Mouse (Mus musculus) splenic B cell, adult 2 months (primary cell): ENCODE data around the gene Wwox.

Experiments
- DNase-seq: peaks from one replicate; pipeline ENCODE4 v3.0.0-alpha.2; 2011; ENCODE audit warnings: low read depth, low spot score
- H3K27me3 ChIP-seq: 2 replicates; pipeline ENCODE4 v1.6.1; 2012; ENCODE audit warnings: mild to moderate bottlenecking, low read length, moderate library complexity, mixed read lengths; ENCODE audit not compliant: control insufficient read depth, poor library complexity, insufficient read depth, severe bottlenecking
- H3K36me3 ChIP-seq: 2 replicates; pipeline ENCODE4 v1.6.1; 2012; ENCODE audit warnings: mild to moderate bottlenecking, low read length, moderate library complexity, mixed read lengths; ENCODE audit not compliant: control insufficient read depth, poor library complexity, insufficient read depth, severe bottlenecking

Wwox gene

DNA sequence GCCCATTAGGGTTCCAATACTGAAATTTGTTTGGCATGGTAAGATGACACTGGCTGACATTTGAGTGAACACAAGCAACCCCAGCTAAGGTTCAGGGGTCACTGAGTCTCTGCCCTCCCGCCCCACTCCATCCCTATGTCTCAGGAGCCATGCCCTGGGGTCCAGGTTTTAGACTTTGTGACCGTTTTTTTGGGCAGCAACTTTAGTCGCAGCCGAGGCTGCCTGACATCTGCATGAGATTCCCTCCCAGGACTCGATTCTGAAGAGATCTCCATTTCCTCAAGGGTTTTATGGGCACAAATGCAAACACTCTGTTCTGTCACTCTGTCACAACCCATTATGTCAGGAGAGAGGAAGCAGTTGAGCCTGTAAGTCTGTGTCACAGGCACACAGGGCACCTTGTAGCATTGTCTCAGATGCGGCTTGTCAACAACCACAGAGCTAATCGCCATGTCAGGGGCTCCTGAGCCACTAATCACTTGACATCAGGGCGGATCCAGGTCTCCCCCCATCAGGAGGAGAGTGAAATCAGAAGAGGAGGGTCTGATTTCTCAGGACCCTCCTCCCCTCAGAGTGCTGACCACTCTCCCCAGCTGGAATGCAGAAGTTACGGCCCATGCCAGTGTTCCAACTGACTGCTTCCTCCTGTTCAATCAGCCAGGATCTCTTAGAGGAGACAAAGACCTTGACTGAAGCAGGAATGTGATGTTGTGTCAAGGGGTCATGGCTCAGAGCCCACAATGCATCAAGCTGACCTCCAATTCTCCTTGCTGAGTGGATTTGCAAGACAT lies 704.3 kb downstream of the Wwox start:
- no peaks in the 10 kb centered on the region for H3K36me3 ChIP-seq
- no peaks in the 10 kb centered on the region for H3K27me3 ChIP-seq
- no peak for DNase-seq

DNA sequence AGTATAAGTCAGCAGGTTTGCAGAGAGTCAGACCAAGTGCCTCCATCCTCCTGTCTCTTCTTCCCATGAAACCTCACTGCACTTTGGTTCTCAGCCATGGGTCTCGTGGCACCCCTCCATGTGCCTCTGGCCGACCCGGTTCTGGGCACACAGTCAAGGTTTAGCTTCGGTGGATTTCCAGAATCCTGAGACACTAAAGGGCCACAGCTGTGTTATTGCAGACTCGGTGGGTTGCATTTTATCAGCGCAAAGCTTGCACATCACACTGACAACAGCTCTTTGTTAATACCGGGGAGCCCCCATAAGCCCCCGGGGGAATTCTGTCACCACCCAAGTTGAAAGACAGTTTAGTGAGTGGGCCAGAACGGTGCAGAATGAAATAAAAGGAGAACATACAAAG lies 707.6 kb downstream of the Wwox start:
- no peak for DNase-seq

DNA sequence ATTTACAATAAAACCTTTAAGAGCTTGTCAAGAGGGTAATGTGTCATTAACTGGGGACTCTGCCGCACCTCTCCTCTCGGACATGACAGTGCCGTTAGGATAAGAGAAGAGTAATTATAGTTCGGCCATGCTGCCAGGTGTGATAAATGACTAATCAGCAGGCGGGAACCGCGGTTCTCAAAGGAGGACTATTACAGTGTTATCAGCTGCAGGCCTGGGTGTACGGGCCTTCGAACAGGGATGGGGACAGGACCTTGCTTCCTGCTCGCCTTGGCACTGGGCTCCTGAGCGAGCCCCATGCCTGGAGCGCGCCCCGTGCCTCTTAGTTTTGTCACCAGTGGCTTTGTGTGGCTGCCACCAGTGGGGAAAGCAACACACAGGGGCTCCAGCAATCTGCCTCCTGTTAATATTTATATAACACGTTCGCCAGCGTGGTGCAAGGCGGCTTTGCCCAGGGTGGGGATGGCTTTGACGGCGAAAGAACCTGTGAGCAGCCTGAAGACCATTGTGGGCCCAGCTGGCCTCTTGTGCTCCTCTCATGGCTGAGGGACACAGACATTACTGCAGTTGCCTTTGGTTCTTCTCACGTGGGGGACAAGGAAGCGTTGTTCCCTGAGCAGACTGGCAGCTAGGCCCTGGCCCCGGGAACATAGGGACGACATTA lies 711.1 kb downstream of the Wwox start:
- Histone ChIP-seq H3K36me3 (no peaks in the 10 kb centered on the region), H3K27me3 (no peaks in the 10 kb centered on the region; the same call in 1 of the 2 replicates)
- no peak for DNase-seq

More for the DNA sequence above, 707.6 kb downstream of the Wwox start:
- H3K36me3 ChIP-seq = no peaks in the 10 kb centered on the region
- no peaks in the 10 kb centered on the region for H3K27me3 ChIP-seq

DNA sequence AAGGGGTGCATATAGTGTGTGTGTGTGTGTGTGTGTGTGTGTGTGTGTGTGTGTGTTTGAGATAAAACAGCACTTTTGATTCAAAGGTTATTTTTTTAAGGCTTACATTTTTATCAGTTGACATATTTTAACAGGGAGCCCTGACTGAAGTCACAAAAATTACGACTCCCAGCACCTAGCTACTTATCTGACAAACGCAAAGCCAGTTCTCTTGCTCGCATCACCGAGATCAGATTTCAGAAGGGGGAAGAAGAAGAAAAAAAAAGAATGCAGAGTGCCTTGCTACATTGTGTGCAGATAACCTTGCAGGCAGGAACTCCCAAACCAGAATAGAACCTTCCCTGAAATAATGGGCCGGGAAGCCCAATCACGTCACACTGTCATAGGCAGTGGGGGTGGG lies 712.0 kb downstream of the Wwox start:
- DNase-seq = no peak
- no peaks in the 10 kb centered on the region for H3K36me3 ChIP-seq

DNA sequence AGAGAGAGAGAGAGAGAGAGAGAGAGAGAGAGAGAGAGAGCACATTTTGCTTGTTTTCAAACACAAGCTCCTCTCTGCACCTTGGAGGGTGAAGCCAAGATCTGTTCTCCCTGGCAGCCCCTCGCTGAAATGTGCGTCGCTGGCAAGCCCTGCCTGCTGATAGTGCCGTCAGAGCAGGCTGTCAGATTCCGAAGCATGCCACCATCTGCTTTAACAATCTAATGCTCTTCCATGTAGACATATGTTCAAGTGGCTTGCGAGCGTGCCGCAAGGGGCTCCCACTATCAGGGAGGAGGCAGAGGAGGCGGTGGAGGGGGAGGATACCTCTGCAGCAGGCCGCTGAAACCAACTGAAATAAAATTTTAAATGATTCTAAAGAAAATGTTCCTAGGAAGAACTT lies 714.6 kb downstream of the Wwox start:
- H3K36me3 ChIP-seq = no peaks in the 10 kb centered on the region
- DNase-seq = no peak

More for the DNA sequence above, 712.0 kb downstream of the Wwox start:
- H3K27me3 ChIP-seq = no peaks in the 10 kb centered on the region; the same call in 1 of the 2 replicates

DNA sequence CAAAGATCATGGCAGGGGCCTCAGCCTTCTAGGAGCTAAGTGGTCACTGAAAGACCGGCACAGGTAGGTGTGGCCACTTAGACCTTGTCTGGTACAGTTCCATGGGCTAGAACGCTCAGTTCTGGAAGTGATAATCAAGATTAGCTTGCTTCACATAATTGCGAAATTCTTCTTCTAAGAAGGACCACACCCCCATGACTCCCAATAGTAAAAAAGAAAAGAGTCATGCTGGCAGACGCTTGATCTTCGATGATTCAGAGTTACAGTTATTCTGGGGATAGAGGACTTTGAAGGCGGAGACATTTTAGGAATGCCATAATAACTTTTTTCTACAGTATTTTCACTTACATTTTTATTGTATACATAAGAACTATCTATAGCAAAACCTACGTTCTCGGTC lies 716.7 kb downstream of the Wwox start:
- no peak for DNase-seq
- Histone ChIP-seq H3K27me3 (no peaks in the 10 kb centered on the region; the same call in 1 of the 2 replicates), H3K36me3 (no peaks in the 10 kb centered on the region)

More for the DNA sequence above, 714.6 kb downstream of the Wwox start:
- no peaks in the 10 kb centered on the region; the same call in 1 of the 2 replicates for H3K27me3 ChIP-seq

DNA sequence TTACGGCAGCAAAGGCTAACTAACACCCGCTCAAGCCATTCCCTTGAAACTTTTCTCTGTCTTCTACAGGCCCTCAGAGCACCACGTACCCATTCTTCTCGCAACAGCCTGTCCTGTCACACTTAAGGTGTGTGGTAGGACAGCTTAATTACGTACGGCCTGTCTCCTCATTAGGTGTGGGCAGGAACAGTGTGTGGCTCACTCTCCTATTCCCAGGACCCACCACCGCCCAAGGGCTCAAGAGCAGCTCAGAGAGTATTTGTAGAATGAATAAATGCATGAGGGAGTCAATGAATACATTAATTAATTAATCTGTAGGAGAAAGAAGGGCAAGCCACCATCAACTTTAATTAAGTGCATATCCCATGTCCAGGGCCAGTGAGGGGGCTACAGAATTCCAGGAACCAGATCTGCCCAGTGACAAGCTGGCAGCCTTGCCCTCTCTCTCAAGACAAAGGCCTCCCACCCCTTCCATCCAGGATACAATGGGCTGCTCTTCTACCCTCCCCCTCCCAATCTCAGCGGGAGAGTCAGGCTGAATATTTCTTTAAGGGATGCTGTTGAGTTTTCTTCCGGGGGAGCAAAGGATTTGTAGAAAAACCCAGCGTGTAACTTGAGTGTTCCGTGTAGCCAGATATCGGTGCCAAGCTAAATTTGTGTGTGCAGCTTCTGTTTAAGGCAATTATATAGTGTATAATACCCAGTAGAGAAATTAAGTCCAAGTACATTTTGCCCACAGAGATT lies 718.7 kb downstream of the Wwox start:
- H3K27me3 ChIP-seq = no peaks in the 10 kb centered on the region; the same call in 1 of the 2 replicates
- DNase-seq = no peak
- no peaks in the 10 kb centered on the region for H3K36me3 ChIP-seq

DNA sequence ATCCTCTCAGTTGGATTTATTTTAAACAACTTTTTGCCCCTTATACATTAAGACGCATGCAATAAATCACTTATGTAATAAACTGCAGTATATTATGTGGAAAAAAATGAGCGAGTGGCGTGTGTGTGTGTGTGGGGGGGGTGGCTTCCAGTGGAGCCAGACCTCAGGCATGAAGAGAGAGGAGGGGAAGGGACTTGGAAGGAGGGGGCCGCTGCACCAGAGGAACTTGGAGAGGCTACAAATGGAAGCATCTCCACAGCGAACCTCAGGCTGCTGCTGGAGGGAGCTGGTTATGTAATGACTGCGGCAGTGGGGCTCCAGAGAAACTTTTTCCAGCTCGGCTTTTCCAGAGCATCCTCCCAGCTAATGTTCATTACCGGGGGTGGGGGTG lies 719.3 kb downstream of the Wwox start:
- no peaks in the 10 kb centered on the region; the same call in 1 of the 2 replicates for H3K27me3 ChIP-seq
- no peaks in the 10 kb centered on the region for H3K36me3 ChIP-seq
- no peak for DNase-seq

DNA sequence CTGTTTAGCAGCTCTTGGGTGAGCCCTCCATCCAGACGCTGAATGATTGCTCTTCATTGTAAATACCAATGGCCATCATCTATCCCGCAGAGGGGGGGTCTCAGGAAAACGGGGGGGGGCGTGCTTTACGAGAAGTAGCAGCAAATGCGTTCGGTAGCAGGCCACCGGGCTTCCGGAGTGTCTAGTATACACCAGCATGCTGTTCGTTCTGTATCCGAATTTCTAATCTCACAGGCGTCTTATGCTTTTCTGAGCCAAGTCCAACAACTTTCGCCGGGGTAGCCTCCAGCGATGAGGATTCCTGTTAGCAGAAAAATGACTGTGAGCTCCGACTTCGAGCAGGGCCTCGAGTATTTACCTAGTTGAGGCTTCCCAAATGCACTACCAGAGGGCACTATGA lies 719.8 kb downstream of the Wwox start:
- no peak for DNase-seq
- no peaks in the 10 kb centered on the region for H3K36me3 ChIP-seq
- no peaks in the 10 kb centered on the region; the same call in 1 of the 2 replicates for H3K27me3 ChIP-seq

DNA sequence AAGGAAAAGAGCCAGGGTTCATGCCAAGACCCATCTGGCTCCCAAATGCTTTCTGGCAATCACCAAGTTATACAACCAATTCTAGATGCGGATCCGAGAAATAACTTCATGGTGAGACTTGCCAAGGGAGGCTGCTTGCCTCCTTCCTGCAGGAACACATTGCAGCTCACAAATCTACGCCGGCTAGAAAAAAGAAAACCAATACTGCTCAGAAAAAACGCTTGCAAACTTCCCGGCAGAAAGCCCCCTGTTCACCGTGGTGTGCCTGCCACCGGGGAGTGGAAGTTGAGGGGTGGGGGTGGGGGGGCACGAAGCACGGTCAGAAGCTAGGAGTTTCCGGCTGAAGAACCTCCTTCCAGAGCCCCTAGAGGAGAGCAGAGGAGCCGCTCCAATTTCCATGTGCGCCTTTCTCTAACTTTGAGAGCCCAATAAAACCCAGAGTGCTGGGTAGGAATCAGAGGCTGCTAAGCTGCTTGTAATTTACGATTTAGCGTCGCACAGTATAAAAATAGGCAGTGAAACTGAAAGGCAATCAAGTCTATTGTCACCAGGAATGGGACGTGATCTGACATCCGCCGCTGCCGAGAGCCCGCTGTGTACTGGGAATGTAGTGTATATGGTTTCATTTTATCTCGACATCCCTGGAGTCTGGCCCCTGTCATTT lies 720.4 kb downstream of the Wwox start:
- peak; percentile 19 for DNase-seq
- Histone ChIP-seq H3K36me3 (no peaks in the 10 kb centered on the region), H3K27me3 (no peaks in the 10 kb centered on the region; the same call in 1 of the 2 replicates)

DNA sequence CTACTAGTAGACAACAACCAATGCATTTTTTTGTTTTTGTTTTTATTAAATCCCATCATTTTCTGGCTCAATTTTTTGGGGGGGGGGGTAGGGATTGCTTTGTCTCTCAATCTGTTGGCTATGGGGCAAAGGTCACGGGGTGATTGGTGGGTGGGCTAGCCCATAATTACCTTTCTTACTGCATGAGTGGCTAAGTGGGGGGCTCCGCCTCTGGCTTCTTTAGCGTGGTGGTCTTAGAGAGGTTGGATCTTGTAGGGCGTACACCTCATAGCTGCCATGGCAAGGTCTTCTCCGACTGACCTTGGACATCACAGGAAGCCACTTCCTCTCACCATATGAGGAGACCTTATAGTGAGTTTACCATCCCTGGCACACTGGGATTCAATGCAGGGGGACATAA lies 721.0 kb downstream of the Wwox start:
- no peak for DNase-seq
- no peaks in the 10 kb centered on the region for H3K36me3 ChIP-seq
- H3K27me3 ChIP-seq = no peaks in the 10 kb centered on the region

DNA sequence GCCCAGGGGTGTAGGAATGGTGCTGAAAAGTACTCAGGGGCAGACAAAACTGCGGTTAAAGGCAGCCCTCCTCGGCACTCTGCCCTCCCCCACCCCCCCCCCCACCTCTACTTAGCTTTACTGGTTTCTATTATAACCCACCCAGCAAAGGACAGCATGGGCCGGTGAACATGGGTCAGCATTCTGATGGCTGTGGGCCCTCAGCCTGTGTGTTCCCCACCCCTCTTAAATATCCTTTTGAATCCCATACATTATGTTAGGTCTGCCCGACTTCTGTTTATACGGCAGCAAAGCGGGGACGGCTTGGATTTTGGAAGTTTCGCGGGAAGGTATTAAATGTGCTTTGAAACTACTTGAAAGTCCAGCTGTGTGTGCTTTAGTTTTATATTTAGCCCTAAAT lies 722.1 kb downstream of the Wwox start:
- H3K27me3 ChIP-seq = no peaks in the 10 kb centered on the region
- H3K36me3 ChIP-seq = no peaks in the 10 kb centered on the region
- no peak for DNase-seq

DNA sequence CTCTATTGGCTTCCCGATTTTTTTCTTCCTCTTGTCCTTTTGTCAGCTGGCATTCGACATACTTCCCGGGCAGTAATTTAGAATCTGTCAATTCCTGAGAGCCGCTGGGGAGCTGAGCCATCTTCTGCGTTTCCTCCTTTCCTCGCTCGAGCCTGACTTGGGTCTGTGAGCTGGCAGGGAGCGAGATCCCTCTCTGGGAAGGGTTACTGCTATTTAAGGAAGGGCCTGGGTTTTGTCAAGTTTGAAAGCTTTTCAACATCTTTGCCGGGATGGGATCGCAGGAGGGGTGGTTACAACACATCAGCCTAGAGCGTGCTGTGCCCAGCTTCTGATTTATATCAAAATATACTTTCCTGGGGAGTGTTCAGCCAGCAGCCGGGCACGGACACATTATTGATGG lies 725.4 kb downstream of the Wwox start:
- H3K27me3 ChIP-seq = no peaks in the 10 kb centered on the region
- no peak for DNase-seq
- H3K36me3 ChIP-seq = no peaks in the 10 kb centered on the region

DNA sequence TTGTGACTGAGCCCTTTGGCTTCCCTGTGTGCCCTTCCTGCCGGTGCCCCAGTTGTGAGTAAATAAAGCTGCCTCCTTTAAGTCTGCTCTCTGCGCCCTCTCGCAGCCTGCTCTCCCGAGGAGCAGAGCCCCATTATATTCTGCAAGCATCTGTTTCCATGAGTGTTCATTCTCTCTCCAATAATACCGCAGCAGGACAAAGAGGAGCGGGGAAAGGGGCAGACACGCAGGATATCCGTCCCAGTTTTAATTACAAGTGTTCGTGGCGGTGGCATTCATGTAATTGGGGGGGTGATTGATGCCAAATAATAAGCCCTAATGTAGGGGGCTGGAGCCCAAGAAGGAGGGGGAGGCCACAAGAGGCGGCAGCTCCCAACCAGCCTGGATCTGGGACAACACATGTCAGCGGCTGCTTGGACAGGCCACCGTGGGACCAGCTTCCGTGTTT lies 734.2 kb downstream of the Wwox start:
- DNase-seq = no peak
- no peaks in the 10 kb centered on the region for H3K27me3 ChIP-seq
- no peaks in the 10 kb centered on the region for H3K36me3 ChIP-seq
